Mouse (Mus musculus) forebrain, embryonic 10.5 days (tissue): Measurements from ENCODE around the gene Tbx2. TPM values are rescaled to one million over a fixed set of nuclear protein-coding genes. Genes with fewer than 3 reads are reported as not detected.

Experiments used
- DNase-seq: peaks from one replicate; pipeline ENCODE4 v3.0.0-alpha.2; 2017; ENCODE audit warnings: low spot score; ENCODE audit errors: extremely low spot score
- H3K27ac ChIP-seq: fragments of 300-500 bp; sonication (generic); 2 replicates; pipeline ENCODE4 v1.5.1; 2016; ENCODE audit warnings: mild to moderate bottlenecking
- H3K27me3 ChIP-seq: fragments of 300-500 bp; sonication (generic); 2 replicates; pipeline ENCODE4 v1.6.1; 2016; ENCODE audit warnings: mild to moderate bottlenecking; ENCODE audit not compliant: poor library complexity, severe bottlenecking
- H3K36me3 ChIP-seq: fragments of 300-500 bp; sonication (generic); replicated peaks from 2 replicates; pipeline ENCODE4 v1.6.1; 2016; ENCODE audit warnings: mild to moderate bottlenecking, moderate library complexity
- H3K4me1 ChIP-seq: fragments of 300-500 bp; sonication (generic); 2 replicates; pipeline ENCODE4 v1.6.1; 2016
- H3K4me3 ChIP-seq: fragments of 300-500 bp; sonication (generic); 2 replicates; pipeline ENCODE4 v1.5.1; 2016; ENCODE audit warnings: mild to moderate bottlenecking, moderate library complexity
- H3K9me3 ChIP-seq: fragments of 300-500 bp; sonication (generic); 2 replicates; pipeline ENCODE4 v1.6.1; 2016; ENCODE audit warnings: mild to moderate bottlenecking, moderate library complexity
- WGBS: fragments of 180-500 bp; shearing (Covaris S2); methylation state at CpG from one replicate; pipeline ENCODE4 v1.1.7; 2016; 5-methylcytosine and 5-hydroxymethylcytosine counted together
- polyA plus RNA-seq: library from polyadenylated mRNA; unstranded; fragments of >200 nt; fragmentation: Nextera tagmentation; extraction: Ambion mirVana; gene quantifications from 2 replicates; pipeline ENCODE4 v1.2.1, GENCODE M21; 2016

The Tbx2 gene
- polyA plus RNA-seq, 1 experiment from 2014 or later = 3.2 TPM

DNA sequence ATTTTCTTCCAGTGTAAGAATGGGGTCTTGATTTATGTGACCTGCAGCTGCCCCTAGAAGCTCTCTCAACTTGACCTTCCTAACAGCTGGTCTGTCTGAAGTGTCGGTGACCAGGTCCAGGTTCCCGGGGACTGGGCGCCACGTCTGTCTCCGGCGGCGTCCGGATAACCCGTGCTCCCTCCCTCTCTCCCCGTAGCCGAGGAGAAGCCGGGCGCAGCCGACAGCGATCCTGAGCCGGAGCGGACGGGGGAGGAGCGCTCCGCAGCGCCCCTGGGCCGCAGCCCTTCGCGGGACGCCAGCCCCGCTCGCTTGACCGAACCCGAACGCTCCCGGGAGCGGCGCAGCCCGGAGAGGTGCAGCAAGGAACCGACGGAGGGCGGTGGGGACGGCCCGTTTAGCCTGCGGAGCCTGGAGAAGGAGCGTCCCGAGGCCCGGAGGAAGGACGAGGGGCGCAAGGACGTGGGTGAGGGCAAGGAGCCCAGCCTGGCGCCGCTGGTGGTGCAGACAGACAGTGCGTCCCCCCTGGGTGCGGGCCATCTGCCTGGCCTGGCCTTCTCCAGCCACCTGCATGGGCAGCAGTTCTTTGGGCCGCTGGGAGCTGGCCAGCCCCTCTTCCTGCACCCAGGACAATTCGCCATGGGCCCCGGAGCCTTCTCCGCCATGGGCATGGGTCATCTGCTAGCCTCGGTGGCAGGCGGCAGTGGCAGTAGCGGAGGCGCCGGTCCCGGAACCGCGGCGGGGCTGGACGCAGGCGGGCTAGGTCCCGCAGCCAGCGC is 5.5 kb downstream of the Tbx2 start:
- whole genome bisulfite sequencing = under 1% methylated on average over 67 of the region's 67 CpGs
- Histone ChIP-seq H3K36me3 (peaks cover 10% of the 10 kb centered on the region; the same call in 1 of the 2 replicates), H3K27me3 (peaks cover 100% of the 10 kb centered on the region), H3K9me3 (no peaks in the 10 kb centered on the region), H3K27ac (peak overlapping the region; percentile 81), H3K4me3 (peak overlapping the region; percentile 55), H3K4me1 (peaks cover 49% of the 10 kb centered on the region)
- peak; percentile 57 for DNase-seq

DNA sequence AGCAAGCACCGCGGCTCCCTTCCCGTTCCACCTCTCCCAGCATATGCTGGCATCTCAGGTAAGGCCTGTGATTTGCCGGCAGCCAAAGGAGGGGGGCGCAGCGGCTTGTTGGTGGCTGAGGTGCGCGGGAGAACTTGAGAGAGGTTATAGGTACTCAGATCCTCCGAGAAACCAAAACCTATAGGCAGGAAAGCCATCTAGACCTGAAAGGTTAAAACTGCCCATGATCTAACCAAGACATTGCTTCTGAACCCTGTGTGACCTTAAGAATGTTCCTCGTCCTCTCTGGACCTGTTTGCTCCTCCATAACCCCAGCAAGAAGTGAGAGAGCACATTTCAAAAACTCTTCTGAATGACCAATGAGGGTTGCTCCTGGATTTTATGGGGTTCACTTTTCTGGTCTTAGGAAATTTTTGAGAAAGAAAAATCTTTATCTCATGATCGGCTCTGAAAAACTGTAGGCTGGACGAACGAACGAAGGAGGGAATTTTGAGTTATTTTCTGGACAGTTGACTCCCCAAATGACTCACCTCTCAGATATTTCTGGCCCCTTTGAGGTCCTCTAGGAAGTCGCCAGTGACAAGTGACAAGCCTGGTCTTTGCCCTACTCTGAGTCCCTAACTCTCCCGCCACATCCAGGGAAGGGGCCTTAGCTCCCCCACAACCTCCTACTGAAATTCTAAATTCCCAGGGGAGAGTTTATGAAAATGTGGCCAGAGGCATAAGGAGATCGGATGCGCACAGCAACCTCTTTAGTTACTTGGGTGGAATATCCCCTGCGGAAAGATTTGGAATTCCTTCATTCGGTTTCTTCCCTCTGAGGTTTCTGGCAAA is 6.3 kb downstream of the Tbx2 start:
- Histone ChIP-seq H3K27ac (peak overlapping the region; percentile 81), H3K36me3 (peaks cover 10% of the 10 kb centered on the region; the same call in 1 of the 2 replicates), H3K4me1 (peaks cover 50% of the 10 kb centered on the region), H3K4me3 (peak overlapping the region; percentile 55), H3K27me3 (peaks cover 98% of the 10 kb centered on the region), H3K9me3 (no peaks in the 10 kb centered on the region)
- WGBS = 5% methylated on average over 20 of the region's 20 CpGs
- DNase-seq = no peak

DNA sequence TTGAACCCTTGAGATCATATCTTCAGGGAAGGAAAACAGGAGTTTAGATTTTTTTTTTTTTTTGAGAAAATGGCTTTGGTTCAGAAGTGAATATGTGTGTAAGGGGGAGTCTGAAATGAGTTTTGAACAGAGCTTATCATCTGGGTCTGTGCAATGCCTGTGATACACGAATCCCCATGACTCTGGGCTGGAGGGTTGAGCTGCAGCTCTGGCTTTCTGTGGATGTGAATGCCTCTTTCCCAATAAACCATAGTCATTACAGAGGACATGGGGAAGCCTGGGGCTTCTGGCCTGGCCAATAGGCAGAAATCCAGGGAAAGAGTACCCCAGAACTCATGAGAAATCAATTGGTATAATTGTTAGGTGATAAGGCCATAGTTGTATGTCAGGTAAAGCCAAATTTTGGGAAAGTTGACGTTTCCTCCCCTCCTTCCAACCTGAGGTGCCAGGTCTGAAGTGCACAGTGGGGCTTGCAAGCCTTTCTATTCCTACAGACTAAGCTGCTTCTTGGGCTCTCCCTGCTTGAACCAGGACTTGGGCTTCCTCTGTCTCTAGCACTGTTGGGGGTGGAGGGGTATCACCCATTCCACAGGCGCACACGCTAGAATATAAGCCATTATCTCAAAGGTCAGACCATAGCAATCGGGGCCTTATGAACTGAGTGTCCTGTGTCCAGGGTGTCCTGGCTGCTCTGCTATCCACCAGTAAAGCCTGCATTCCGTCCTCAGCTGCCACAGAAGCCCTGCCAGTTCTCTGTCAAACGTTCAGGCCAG is 7.1 kb downstream of the Tbx2 start:
- peak overlapping the region; percentile 13; the same call in 1 of the 2 replicates for H3K27ac ChIP-seq
- H3K9me3 ChIP-seq = no peaks in the 10 kb centered on the region
- H3K27me3 ChIP-seq = peaks cover 97% of the 10 kb centered on the region
- H3K4me3 ChIP-seq = peak overlapping the region; percentile 55
- WGBS = 7% methylated on average over 7 of the region's 7 CpGs
- H3K4me1 ChIP-seq = peaks cover 58% of the 10 kb centered on the region
- no peak for DNase-seq
- peaks cover 10% of the 10 kb centered on the region; the same call in 1 of the 2 replicates for H3K36me3 ChIP-seq

DNA sequence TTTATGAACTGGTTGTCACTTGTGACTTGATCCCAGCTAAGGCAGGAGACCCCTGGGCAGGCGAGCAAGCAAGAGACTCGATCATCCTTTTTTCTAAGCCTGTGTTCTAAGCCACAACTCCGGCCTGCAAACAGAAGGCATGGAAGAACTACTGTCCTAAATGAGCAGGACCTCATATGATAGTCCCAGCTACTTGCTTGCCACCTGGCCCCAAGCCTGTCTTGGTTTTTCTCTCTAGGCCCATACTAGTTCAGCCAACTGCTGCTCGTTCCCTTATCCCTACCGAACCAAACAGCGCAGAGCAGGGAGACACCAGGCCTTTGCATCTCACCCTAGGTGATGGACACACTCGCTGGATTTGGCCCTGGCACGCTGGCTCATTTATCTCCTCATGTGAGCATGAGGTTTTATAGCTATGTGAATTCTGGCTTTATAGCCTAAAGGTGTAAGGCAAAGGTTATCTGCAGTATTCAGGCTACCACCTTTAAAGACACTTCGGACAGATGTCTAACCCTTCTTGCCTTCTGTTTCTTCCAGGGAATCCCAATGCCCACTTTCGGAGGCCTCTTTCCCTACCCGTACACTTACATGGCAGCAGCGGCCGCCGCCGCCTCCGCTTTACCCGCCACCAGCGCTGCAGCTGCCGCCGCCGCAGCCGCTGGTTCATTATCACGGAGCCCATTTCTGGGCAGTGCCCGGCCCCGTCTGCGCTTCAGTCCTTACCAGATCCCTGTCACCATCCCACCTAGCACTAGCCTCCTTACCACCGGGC is 7.9 kb downstream of the Tbx2 start:
- Histone ChIP-seq H3K9me3 (no peaks in the 10 kb centered on the region), H3K36me3 (peaks cover 10% of the 10 kb centered on the region; the same call in 1 of the 2 replicates), H3K4me3 (peak overlapping the region; percentile 55), H3K27me3 (peaks cover 97% of the 10 kb centered on the region), H3K4me1 (peaks cover 65% of the 10 kb centered on the region), H3K27ac (peak overlapping the region; percentile 74)
- DNase-seq = no peak
- WGBS = 2% methylated on average over 27 of the region's 27 CpGs

DNA sequence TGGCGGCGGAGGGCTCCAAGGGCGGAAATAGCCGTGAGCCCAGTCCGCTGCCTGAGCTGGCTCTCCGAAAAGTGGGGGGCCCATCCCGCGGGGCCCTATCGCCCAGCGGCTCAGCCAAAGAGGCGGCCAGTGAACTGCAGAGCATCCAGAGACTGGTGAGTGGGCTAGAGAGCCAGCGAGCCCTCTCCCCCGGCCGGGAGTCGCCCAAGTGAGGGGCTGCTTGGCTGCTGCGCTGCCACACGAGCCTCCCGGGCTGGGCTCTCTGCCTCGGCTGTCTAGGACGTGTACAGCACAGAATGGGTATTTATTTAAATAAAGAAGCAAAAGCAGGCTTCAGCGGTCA is 8.4 kb downstream of the Tbx2 start:
- Histone ChIP-seq H3K27me3 (peaks cover 97% of the 10 kb centered on the region), H3K9me3 (no peaks in the 10 kb centered on the region), H3K4me1 (peaks cover 64% of the 10 kb centered on the region), H3K36me3 (peaks cover 10% of the 10 kb centered on the region; the same call in 1 of the 2 replicates), H3K4me3 (peak overlapping the region; percentile 55), H3K27ac (peak overlapping the region; percentile 74)
- no peak for DNase-seq
- WGBS = under 1% methylated on average over 21 of the region's 21 CpGs

DNA sequence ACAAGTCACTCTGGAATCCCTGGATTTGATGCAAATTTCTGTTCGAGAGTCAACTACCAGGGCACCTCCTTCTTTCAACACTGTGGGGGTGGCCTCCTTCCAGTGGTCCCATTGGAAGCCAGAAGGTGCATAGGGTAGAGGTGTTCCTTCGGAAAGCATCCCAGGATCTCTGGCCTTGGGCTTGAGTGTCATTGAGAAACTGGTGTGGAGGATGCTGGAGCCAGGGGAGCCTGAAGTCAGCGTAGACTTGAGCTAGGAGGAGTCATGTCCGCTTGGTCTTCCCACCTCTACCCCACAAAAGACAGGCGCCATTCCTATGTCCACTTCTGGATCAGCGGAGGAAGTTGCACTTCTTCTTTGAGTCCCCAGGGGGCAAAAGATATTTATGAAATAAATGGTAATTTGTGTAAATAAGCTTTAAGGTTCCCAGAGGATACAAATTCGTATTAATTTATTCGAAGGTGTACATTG is 8.9 kb downstream of the Tbx2 start:
- H3K27ac ChIP-seq = peak overlapping the region; percentile 74; the same call in 1 of the 2 replicates

DNA sequence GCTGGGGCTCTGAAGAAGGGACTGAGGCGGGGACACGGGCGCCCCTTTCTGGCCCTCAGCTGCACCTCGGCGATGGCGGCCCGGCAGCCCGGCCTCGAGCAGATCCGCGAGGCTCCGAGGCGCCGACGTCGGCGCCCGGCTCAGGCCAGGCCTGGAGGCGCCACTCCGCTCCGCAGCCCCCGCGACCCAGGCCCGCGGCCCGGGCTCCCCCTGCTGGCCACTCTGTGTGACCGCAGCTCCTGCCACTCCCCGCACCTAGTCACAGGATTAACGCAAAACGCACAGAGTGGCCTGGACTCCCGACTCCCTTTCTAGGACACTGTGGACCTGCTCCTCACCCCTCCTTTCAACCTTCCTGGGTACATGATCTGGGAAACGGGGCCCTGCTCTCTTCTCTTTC is 9.6 kb downstream of the Tbx2 start:
- Histone ChIP-seq H3K9me3 (no peaks in the 10 kb centered on the region), H3K4me1 (peaks cover 68% of the 10 kb centered on the region), H3K27me3 (peaks cover 97% of the 10 kb centered on the region), H3K36me3 (peaks cover 10% of the 10 kb centered on the region; the same call in 1 of the 2 replicates), H3K4me3 (peak overlapping the region; percentile 59), H3K27ac (peak overlapping the region; percentile 84)
- DNase-seq = peak; percentile 84
- under 1% methylated on average over 32 of the region's 32 CpGs for WGBS

More for the DNA sequence above, 8.9 kb downstream of the Tbx2 start:
- peak overlapping the region; percentile 59 for H3K4me3 ChIP-seq
- no peak for DNase-seq
- H3K9me3 ChIP-seq = no peaks in the 10 kb centered on the region
- peaks cover 97% of the 10 kb centered on the region for H3K27me3 ChIP-seq
- peaks cover 10% of the 10 kb centered on the region; the same call in 1 of the 2 replicates for H3K36me3 ChIP-seq
- WGBS = 4% methylated on average over 8 of the region's 8 CpGs
- peaks cover 66% of the 10 kb centered on the region for H3K4me1 ChIP-seq

DNA sequence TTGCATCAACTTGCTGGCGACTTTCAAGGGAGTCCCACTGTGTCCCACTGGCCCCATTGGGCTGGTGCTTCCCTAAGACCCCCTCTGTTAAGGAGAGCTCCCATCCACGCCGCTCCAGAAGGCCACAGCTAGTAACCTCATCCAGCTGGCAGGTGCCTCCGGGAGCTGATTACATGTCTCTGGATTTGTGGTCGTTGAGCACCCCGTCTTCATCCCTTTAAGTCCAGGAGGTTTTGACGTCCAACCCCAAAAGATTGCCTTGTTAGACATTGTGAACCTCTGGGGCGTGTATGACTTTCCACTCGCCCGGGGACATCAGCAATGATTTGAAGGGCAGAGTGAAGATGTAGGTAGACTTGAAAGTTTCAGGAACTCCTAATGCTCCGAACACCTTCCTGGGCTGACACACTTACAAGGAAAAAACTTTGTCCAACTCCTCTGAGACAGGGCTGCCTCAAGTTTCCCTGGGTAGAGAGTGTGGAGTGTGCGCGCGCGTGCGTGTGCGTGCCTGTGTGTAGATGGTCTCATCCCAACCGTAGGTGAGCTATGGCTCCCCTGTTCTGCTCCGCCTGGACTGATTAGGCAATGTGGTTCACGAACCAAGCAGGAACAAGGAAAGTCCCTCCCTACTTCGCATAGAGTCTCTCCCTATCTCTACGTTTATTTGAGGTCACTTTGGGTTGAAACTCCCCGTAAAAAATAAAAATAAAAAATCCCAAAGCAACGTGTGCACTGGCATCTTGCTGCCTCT is 10.4 kb downstream of the Tbx2 start:
- H3K27ac ChIP-seq = peak overlapping the region; percentile 84
- no peaks in the 10 kb centered on the region for H3K9me3 ChIP-seq
- H3K4me3 ChIP-seq = peak overlapping the region; percentile 59
- DNase-seq = peak; percentile 47
- H3K27me3 ChIP-seq = peaks cover 97% of the 10 kb centered on the region
- peaks cover 61% of the 10 kb centered on the region for H3K4me1 ChIP-seq
- peaks cover 9% of the 10 kb centered on the region; the same call in 1 of the 2 replicates for H3K36me3 ChIP-seq
- whole genome bisulfite sequencing = 5% methylated on average over 24 of the region's 24 CpGs

DNA sequence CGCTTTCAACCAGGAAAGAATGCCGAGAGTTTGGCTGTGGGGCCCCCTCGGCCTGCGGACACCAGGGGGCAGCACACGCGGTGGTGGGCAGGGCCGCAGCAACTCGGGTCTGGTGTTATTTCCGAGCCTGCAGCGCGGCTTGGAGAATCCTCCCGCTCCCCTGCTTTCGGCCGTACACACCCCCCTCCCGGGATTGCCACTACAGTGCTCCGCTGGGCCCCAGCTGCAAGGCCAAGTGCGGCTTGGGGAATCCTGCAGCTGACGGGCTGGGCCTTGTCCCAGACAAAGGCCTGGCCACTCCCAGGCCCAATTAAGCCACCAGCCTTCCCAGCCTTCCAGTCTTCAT is 11.0 kb downstream of the Tbx2 start:
- DNase-seq = peak; percentile 91
- Histone ChIP-seq H3K27ac (peak overlapping the region; percentile 84), H3K27me3 (peaks cover 97% of the 10 kb centered on the region), H3K36me3 (peaks cover 3% of the 10 kb centered on the region; the same call in 1 of the 2 replicates), H3K9me3 (no peaks in the 10 kb centered on the region), H3K4me3 (peak overlapping the region; percentile 59), H3K4me1 (peaks cover 55% of the 10 kb centered on the region)
- WGBS = under 1% methylated on average over 18 of the region's 18 CpGs

DNA sequence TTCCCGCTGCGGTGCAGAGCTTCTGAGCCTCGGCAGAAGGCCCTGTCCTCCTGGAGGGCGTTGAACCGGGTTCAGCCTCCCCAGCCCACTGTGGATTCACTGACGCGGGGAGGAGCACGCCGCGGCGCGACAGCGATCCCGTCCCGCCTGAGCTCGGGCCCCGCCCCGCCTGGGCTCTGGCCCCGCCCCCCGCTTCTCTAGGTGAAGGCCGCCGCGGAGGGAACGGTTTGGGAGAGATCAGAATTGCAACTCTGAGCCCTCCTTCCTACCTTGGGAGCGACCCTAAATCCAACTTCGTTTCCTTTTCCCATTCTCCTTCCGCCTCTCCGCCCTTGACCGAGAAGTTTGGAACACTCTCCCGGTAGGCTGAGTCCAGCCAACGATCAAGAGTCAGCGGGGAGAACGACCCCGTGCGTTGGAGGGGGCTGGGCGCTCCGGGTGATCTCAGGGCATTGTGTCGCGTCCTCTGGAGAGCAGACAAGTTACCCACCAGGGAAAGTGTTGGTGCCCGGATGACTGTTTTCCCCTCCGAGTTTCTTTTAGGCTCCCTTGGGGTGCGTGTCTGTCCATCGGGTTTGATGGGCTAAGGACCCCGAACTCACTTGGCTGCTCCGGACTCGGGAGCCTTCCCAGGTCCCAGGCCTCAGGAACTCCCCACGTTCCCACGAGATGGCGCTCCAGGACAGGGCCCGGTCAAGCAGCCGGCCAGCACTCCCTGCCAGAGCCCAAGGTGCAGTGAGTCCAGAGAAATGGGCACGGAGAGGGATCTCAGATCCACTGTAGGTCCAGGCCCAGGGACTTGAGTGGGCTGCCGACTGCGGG is 12.0 kb downstream of the Tbx2 start:
- H3K36me3 ChIP-seq = 0 out of 2 replicates have a peak, but pooled peaks cover 3% of the 10 kb centered on the region
- DNase-seq = peak; percentile 93
- peaks cover 63% of the 10 kb centered on the region for H3K4me1 ChIP-seq
- no peaks in the 10 kb centered on the region for H3K9me3 ChIP-seq
- H3K27me3 ChIP-seq = peaks cover 92% of the 10 kb centered on the region
- under 1% methylated on average over 53 of the region's 54 CpGs for WGBS
- peak overlapping the region; percentile 59 for H3K4me3 ChIP-seq
- peak overlapping the region; percentile 84 for H3K27ac ChIP-seq
